Mouse (Mus musculus): ENCODE results near the gene Gabra1. TPM values are rescaled to one million over a fixed set of nuclear protein-coding genes. Genes with fewer than 3 reads are reported as not detected.

Gabra1 gene
- 10.0 and 11.7 TPM in 2 replicates for polyA plus RNA-seq (2015; fragmentation: Nextera tagmentation; extraction: Ambion mirVana)

GRCm38 (mm10) chr11:42182825-42183152, at the start of gene Gabra1:
Gene Gabra1 (minus strand): TSS chr11:42182930.
- under 1% methylated on average over 13 of the region's 13 CpGs for WGBS
- peak within 1 kb of the TSS; percentile 47 for H3K9ac ChIP-seq (replicated peaks)
- H3K27ac ChIP-seq (replicated peaks): peak within 1 kb of the TSS; percentile 74
- peaks cover 15% of the 10 kb centered on the region; the same call in 1 of the 2 replicates for H3K4me1 ChIP-seq
- peak within 1 kb of the TSS; percentile 90 for H3K4me2 ChIP-seq
- H3K27me3 ChIP-seq (replicated peaks): 0 out of 2 replicates have a peak, but pooled peaks cover 3% of the 10 kb centered on the region
- H3K36me3 ChIP-seq: no peaks in the 10 kb centered on the region
- peak within 1 kb of the TSS; percentile 50 for H3K4me3 ChIP-seq (replicated peaks)
- H3K9me3 ChIP-seq (replicated peaks): no peaks in the 10 kb centered on the region
- peak; percentile 90 for ATAC-seq (ENCODE audit: low FRiP score)

- H3K4me2 ChIP-seq: peak overlapping the region; percentile 90
- no peaks in the 10 kb centered on the region for H3K9me3 ChIP-seq (replicated peaks)
- H3K36me3 ChIP-seq: no peaks in the 10 kb centered on the region
- H3K27me3 ChIP-seq (replicated peaks): 0 out of 2 replicates have a peak, but pooled peaks cover 3% of the 10 kb centered on the region
- peak overlapping the region; percentile 47 for H3K9ac ChIP-seq (replicated peaks)
- peak overlapping the region; percentile 74 for H3K27ac ChIP-seq (replicated peaks)
- peaks cover 15% of the 10 kb centered on the region; the same call in 1 of the 2 replicates for H3K4me1 ChIP-seq
- H3K4me3 ChIP-seq (replicated peaks): peak overlapping the region; percentile 50
- WGBS: 0% methylated on average over 35 of the region's 35 CpGs
- peak; percentile 94 for ATAC-seq (ENCODE audit: low FRiP score)
Measured at GRCm38 (mm10) chr11:42181973-42182824, 531 bp downstream of the Gabra1 start.

GRCm38 (mm10) chr11:42181426-42181825, 1.3 kb downstream of the Gabra1 start:
- Histone ChIP-seq H3K9me3 (replicated peaks) (no peaks in the 10 kb centered on the region), H3K27me3 (replicated peaks) (0 out of 2 replicates have a peak, but pooled peaks cover 3% of the 10 kb centered on the region), H3K27ac (replicated peaks) (peak overlapping the region; percentile 56; the same call in 1 of the 2 replicates), H3K36me3 (no peaks in the 10 kb centered on the region), H3K4me1 (peaks cover 15% of the 10 kb centered on the region; the same call in 1 of the 2 replicates), H3K9ac (replicated peaks) (peak overlapping the region; percentile 47), H3K4me2 (peak overlapping the region; percentile 90), H3K4me3 (replicated peaks) (peak overlapping the region; percentile 50)
- ATAC-seq (ENCODE audit: low FRiP score): peak; percentile 39; the same call in 1 of the 2 replicates
- 26% methylated on average over 5 of the region's 5 CpGs for WGBS

- no peak overlapping the region for H3K27ac ChIP-seq (replicated peaks)
- H3K4me2 ChIP-seq: 0 out of 2 replicates have a peak overlapping the region, but pooled peaks have one; percentile 15
- no peak for ATAC-seq (ENCODE audit: low FRiP score)
- H3K4me3 ChIP-seq (replicated peaks): no peak overlapping the region
- H3K4me1 ChIP-seq: peaks cover 15% of the 10 kb centered on the region; the same call in 1 of the 2 replicates
- H3K9me3 ChIP-seq (replicated peaks): no peaks in the 10 kb centered on the region
- WGBS: 85% methylated on average over 5 of the region's 5 CpGs
- 0 out of 2 replicates have a peak, but pooled peaks cover 3% of the 10 kb centered on the region for H3K27me3 ChIP-seq (replicated peaks)
- no peaks in the 10 kb centered on the region for H3K36me3 ChIP-seq
- no peak overlapping the region for H3K9ac ChIP-seq (replicated peaks)
Measured at GRCm38 (mm10) chr11:42179535-42179934, 3.2 kb downstream of the Gabra1 start.

GRCm38 (mm10) chr11:42178296-42178695, 4.4 kb downstream of the Gabra1 start:
- no peak overlapping the region for H3K27ac ChIP-seq (replicated peaks)
- ATAC-seq (ENCODE audit: low FRiP score): no peak
- H3K4me3 ChIP-seq (replicated peaks): no peak overlapping the region
- H3K27me3 ChIP-seq (replicated peaks): no peaks in the 10 kb centered on the region
- H3K9ac ChIP-seq (replicated peaks): no peak overlapping the region
- no peak overlapping the region for H3K4me2 ChIP-seq
- no peaks in the 10 kb centered on the region for H3K36me3 ChIP-seq
- H3K4me1 ChIP-seq: peaks cover 13% of the 10 kb centered on the region; the same call in 1 of the 2 replicates
- no peaks in the 10 kb centered on the region for H3K9me3 ChIP-seq (replicated peaks)
- 96% methylated on average over 2 of the region's 2 CpGs for WGBS

GRCm38 (mm10) chr11:42151396-42151795, 31.3 kb downstream of the Gabra1 start:
- H3K4me3 ChIP-seq (replicated peaks): no peak overlapping the region
- 95% methylated on average over 5 of the region's 5 CpGs for whole genome bisulfite sequencing
- no peak overlapping the region for H3K4me2 ChIP-seq
- no peak overlapping the region for H3K27ac ChIP-seq (replicated peaks)
- H3K36me3 ChIP-seq: no peaks in the 10 kb centered on the region
- no peaks in the 10 kb centered on the region for H3K4me1 ChIP-seq
- H3K9ac ChIP-seq (replicated peaks): no peak overlapping the region
- ATAC-seq (ENCODE audit: low FRiP score): no peak
- no peaks in the 10 kb centered on the region for H3K27me3 ChIP-seq (replicated peaks)
- no peaks in the 10 kb centered on the region for H3K9me3 ChIP-seq (replicated peaks)

- no peak for ATAC-seq (ENCODE audit: low FRiP score)
Measured at GRCm38 (mm10) chr11:42116931-42117330, 65.8 kb downstream of the Gabra1 start.

GRCm38 (mm10) chr11:42110051-42110450, 72.7 kb downstream of the Gabra1 start:
- Histone ChIP-seq H3K27me3 (replicated peaks) (no peaks in the 10 kb centered on the region), H3K4me3 (replicated peaks) (no peak overlapping the region), H3K27ac (replicated peaks) (no peak overlapping the region), H3K36me3 (no peaks in the 10 kb centered on the region), H3K4me1 (no peaks in the 10 kb centered on the region), H3K9me3 (replicated peaks) (no peaks in the 10 kb centered on the region), H3K9ac (replicated peaks) (no peak overlapping the region), H3K4me2 (no peak overlapping the region)
- ATAC-seq (ENCODE audit: low FRiP score): no peak
- WGBS: 75% methylated on average over 1 of the region's 1 CpGs

More at GRCm38 (mm10) chr11:42116931-42117330, 65.8 kb downstream of the Gabra1 start:
- no peak overlapping the region for H3K4me3 ChIP-seq (replicated peaks)
- H3K27ac ChIP-seq (replicated peaks): no peak overlapping the region
- WGBS: 95% methylated on average over 1 of the region's 1 CpGs
- H3K4me1 ChIP-seq: no peaks in the 10 kb centered on the region
- no peaks in the 10 kb centered on the region for H3K27me3 ChIP-seq (replicated peaks)
- H3K4me2 ChIP-seq: no peak overlapping the region
- H3K9ac ChIP-seq (replicated peaks): no peak overlapping the region
- no peaks in the 10 kb centered on the region for H3K9me3 ChIP-seq (replicated peaks)
- no peaks in the 10 kb centered on the region for H3K36me3 ChIP-seq

- Histone ChIP-seq H3K9ac (replicated peaks) (no peak overlapping the region), H3K36me3 (no peaks in the 10 kb centered on the region), H3K27ac (replicated peaks) (no peak overlapping the region), H3K27me3 (replicated peaks) (no peaks in the 10 kb centered on the region), H3K4me3 (replicated peaks) (no peak overlapping the region), H3K9me3 (replicated peaks) (no peaks in the 10 kb centered on the region), H3K4me1 (no peaks in the 10 kb centered on the region), H3K4me2 (no peak overlapping the region)
- ATAC-seq (ENCODE audit: low FRiP score): no peak
Measured at GRCm38 (mm10) chr11:42109627-42110026, 73.1 kb downstream of the Gabra1 start.

GRCm38 (mm10) chr11:42095556-42095955, 87.2 kb downstream of the Gabra1 start:
- Histone ChIP-seq H3K9me3 (replicated peaks) (no peaks in the 10 kb centered on the region), H3K4me2 (no peak overlapping the region), H3K36me3 (no peaks in the 10 kb centered on the region), H3K9ac (replicated peaks) (no peak overlapping the region), H3K27ac (replicated peaks) (no peak overlapping the region), H3K4me3 (replicated peaks) (no peak overlapping the region), H3K4me1 (no peaks in the 10 kb centered on the region), H3K27me3 (replicated peaks) (no peaks in the 10 kb centered on the region)
- 89% methylated on average over 2 of the region's 2 CpGs for WGBS
- no peak for ATAC-seq (ENCODE audit: low FRiP score)

Data from neural tube, embryonic 15.5 days (tissue).